Mouse (Mus musculus) forebrain, embryonic 16.5 days (tissue): ENCODE data around the gene Pdhx. TPM values are rescaled to one million over a fixed set of nuclear protein-coding genes. Genes with fewer than 3 reads are reported as not detected.

ENCODE experiments used
- ATAC-seq: fragments of 200-750 bp; cut with Nextera tagmentation; 2 replicates; pipeline ENCODE4 v1.8.0; 2017; ENCODE audit warnings: mild to moderate bottlenecking, moderate library complexity
- H3K27ac ChIP-seq: fragments of 300-500 bp; sonication (generic); 2 replicates; pipeline ENCODE4 v1.5.1; 2014; ENCODE audit warnings: low read length, control low read depth
- H3K27me3 ChIP-seq: fragments of 300-500 bp; sonication (generic); replicated peaks from 2 replicates; pipeline ENCODE4 v1.6.1; 2014; ENCODE audit warnings: low read length; ENCODE audit not compliant: control insufficient read depth, insufficient read depth
- H3K36me3 ChIP-seq: fragments of 300-500 bp; sonication (generic); 2 replicates; pipeline ENCODE4 v1.6.1; 2014; ENCODE audit not compliant: control insufficient read depth, insufficient read depth
- H3K4me1 ChIP-seq: fragments of 300-500 bp; sonication (generic); replicated peaks from 2 replicates; pipeline ENCODE4 v1.6.1; 2014; ENCODE audit warnings: low read length; ENCODE audit not compliant: control insufficient read depth, insufficient read depth
- H3K4me2 ChIP-seq: fragments of 300-500 bp; sonication (generic); 2 replicates; pipeline ENCODE4 v1.6.1; 2014; ENCODE audit warnings: mild to moderate bottlenecking, low read length, control low read depth
- H3K4me3 ChIP-seq: fragments of 300-500 bp; sonication (generic); replicated peaks from 2 replicates; pipeline ENCODE4 v1.5.1; 2014; ENCODE audit warnings: mild to moderate bottlenecking, low read length, control low read depth
- H3K9ac ChIP-seq: fragments of 300-500 bp; sonication (generic); replicated peaks from 2 replicates; pipeline ENCODE4 v1.6.1; 2014; ENCODE audit warnings: low read depth, low read length, control low read depth
- H3K9me3 ChIP-seq: fragments of 300-500 bp; sonication (generic); 2 replicates; pipeline ENCODE4 v1.6.1; 2016; ENCODE audit warnings: low read length; ENCODE audit not compliant: control insufficient read depth
- WGBS: fragments of 180-500 bp; shearing (Covaris S2); extraction: QIAGEN DNeasy Blood & Tissue Kit; methylation state at CpG from one replicate; pipeline ENCODE4 v1.1.7; 2014; 5-methylcytosine and 5-hydroxymethylcytosine counted together
- polyA plus RNA-seq: library from polyadenylated mRNA; unstranded; fragments of >200 nt; fragmentation: Nextera tagmentation; extraction: Ambion mirVana; gene quantifications from 2 replicates; pipeline ENCODE4 v1.2.1, GENCODE M21; 2015

Pdhx gene
- polyA plus RNA-seq, 1 experiment from 2014 or later = 61.0 TPM

DNA sequence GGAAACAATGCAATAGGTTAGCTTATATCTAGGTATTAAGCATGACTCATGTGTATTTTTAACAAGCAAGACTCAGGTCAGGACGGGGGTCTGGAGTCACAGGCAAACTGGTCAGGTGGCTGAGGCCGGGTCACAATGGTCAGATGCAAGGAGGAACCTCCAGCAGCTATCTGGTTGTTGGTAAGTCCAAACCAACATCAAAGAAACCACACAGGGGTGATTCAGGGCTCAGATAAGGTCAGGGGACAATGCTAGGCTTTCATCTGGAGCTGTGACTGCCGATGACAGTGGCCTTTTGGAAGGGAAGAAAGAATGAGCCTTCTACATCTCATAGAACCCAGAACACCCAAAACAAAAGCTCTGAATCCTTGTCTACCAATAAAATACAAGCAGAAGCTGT lies 86.9 kb downstream of the Pdhx start:
- Histone ChIP-seq H3K4me1 (no peaks in the 10 kb centered on the region), H3K9ac (no peak overlapping the region), H3K27me3 (no peaks in the 10 kb centered on the region), H3K4me3 (no peak overlapping the region), H3K36me3 (no peaks in the 10 kb centered on the region), H3K27ac (no peak overlapping the region), H3K9me3 (no peaks in the 10 kb centered on the region), H3K4me2 (no peak overlapping the region)
- 82% methylated on average over 3 of the region's 3 CpGs for WGBS
- ATAC-seq = no peak

DNA sequence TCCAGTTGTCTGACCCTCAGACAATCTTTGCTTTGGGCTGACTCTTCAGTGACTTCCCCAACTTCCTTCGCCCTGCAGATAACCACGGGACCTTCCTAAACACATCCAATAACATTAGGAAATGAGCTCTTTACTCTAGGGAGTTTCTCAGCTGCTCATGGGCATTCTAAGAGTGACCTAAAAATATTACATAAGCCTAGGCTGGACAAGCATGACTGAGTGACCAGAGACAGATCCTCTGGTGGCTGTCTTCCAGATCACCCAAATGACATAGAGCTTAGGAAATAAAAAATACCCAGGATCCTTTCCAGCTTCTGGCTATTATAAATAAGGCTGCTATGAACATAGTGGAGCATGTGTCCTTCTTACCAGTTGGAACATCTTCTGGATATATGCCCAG lies 90.5 kb downstream of the Pdhx start:
- no peaks in the 10 kb centered on the region for H3K4me1 ChIP-seq
- no peak overlapping the region for H3K4me3 ChIP-seq
- no peak overlapping the region for H3K27ac ChIP-seq
- H3K9ac ChIP-seq = no peak overlapping the region
- H3K9me3 ChIP-seq = no peaks in the 10 kb centered on the region
- ATAC-seq = no peak
- WGBS = 92% methylated on average over 2 of the region's 2 CpGs
- no peaks in the 10 kb centered on the region for H3K36me3 ChIP-seq
- H3K4me2 ChIP-seq = no peak overlapping the region
- no peaks in the 10 kb centered on the region for H3K27me3 ChIP-seq

DNA sequence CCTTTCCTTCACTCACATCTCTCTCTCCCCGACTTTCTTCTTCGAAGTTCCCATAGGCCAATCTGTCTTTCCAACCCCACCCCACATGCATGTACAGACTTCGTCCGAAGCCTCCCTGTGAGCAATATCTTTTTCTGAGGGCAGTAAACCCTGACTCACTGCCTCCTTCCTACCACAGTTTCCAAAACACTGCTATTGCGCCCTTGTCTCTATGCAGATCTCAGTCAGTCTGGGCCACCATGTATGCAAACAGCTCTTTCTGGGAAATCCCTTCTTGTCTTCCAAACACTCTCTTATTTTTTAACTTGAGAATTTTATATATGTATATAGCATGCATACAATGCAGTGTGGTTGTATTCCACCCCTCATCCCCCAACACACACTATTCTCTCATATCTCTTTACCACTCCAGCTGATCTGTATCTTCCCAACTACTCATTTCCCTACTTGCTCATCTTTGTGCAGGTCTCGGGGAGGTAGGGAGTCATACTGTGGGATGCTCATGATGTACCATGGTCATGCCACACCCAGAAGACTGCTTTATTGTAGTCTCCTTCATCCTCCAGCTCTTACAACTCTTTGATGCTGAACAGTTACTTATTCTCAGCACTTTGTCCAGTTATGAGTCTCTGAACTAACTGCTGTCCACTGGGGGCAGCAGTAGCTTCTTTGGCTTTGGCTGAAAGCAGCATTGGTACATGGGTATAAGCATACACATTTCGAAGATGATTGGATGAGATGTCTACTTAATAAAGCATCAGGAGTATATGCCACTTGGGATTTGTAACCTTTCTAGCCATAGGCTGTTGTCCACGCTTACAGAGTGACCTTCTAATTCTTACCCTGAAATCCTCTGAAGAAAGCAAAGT lies 91.6 kb downstream of the Pdhx start:
- Histone ChIP-seq H3K4me1 (no peaks in the 10 kb centered on the region), H3K9ac (no peak overlapping the region)
- 91% methylated on average over 8 of the region's 8 CpGs for WGBS

DNA sequence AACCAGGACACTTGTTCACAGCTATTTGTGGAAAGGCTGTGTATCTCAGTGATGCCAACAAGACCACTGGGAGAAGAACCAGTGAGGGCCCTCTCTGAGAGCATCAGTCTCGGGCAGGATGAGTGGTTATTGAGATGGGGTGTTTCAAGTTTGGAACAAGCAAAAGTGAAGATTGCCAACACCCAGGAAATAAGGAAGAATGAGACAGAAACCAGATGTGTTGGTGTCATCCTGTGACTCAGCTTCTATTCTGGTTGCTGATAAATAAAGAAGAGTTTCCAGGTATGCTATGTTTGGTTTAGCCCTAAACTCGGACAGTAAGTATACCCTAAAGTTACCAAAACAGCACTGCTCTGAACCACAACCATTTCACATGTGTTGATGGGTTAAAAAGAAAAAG lies 92.4 kb downstream of the Pdhx start:
- Histone ChIP-seq H3K4me2 (no peak overlapping the region), H3K27ac (no peak overlapping the region), H3K9me3 (no peaks in the 10 kb centered on the region), H3K9ac (no peak overlapping the region), H3K27me3 (no peaks in the 10 kb centered on the region), H3K36me3 (no peaks in the 10 kb centered on the region), H3K4me3 (no peak overlapping the region), H3K4me1 (no peaks in the 10 kb centered on the region)
- no peak for ATAC-seq
- 74% methylated on average over 2 of the region's 2 CpGs for WGBS

More for the DNA sequence above, 91.6 kb downstream of the Pdhx start:
- no peak for ATAC-seq
- H3K27ac ChIP-seq = no peak overlapping the region
- no peak overlapping the region for H3K4me3 ChIP-seq
- no peaks in the 10 kb centered on the region for H3K9me3 ChIP-seq
- H3K36me3 ChIP-seq = no peaks in the 10 kb centered on the region
- no peaks in the 10 kb centered on the region for H3K27me3 ChIP-seq
- no peak overlapping the region for H3K4me2 ChIP-seq

DNA sequence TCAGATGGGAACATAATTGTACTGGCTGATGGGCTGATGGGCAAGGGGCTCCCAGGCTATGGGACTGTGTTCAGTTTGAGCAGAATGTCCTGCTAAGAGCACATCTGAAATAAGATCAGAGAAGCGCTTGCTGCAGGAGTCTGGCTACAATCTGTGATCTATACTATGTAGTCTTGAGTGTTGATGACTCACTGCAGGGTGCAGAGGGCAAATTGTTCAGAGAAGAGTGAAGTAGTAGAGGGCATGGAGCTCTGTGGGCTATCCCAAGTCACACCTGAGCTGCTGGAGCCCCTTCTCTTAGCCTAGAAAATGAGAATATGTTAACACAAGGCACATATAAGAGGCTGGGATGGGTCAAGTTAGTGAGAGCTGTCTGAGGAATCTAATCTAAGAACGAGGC lies 93.8 kb downstream of the Pdhx start:
- Histone ChIP-seq H3K36me3 (no peaks in the 10 kb centered on the region), H3K27me3 (no peaks in the 10 kb centered on the region), H3K4me2 (no peak overlapping the region), H3K27ac (no peak overlapping the region), H3K9ac (no peak overlapping the region), H3K4me1 (no peaks in the 10 kb centered on the region), H3K9me3 (no peaks in the 10 kb centered on the region), H3K4me3 (no peak overlapping the region)
- 93% methylated on average over 2 of the region's 2 CpGs for WGBS
- no peak for ATAC-seq

DNA sequence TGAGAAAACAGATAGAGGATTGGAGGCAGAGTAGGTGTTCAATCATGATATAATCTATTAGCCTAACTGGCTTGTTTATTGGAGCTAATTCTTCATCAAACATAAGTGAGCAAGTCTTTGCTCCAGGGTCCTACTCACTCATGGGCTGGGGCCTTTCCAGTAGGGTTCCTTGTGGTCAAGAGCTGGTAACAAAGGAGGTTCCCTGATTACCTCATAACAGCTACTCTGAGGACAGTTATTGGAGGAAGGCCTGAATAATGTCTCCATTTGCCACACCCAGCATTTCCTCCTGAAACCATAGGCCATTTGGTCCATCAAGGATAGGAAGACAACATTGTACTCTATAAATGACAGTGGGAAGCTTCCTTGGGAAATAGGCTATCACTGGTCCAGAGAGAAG lies 94.2 kb downstream of the Pdhx start:
- Histone ChIP-seq H3K36me3 (no peaks in the 10 kb centered on the region), H3K27ac (no peak overlapping the region), H3K27me3 (no peaks in the 10 kb centered on the region), H3K9ac (no peak overlapping the region), H3K4me2 (no peak overlapping the region), H3K4me1 (no peaks in the 10 kb centered on the region), H3K4me3 (no peak overlapping the region), H3K9me3 (no peaks in the 10 kb centered on the region)
- no peak for ATAC-seq

DNA sequence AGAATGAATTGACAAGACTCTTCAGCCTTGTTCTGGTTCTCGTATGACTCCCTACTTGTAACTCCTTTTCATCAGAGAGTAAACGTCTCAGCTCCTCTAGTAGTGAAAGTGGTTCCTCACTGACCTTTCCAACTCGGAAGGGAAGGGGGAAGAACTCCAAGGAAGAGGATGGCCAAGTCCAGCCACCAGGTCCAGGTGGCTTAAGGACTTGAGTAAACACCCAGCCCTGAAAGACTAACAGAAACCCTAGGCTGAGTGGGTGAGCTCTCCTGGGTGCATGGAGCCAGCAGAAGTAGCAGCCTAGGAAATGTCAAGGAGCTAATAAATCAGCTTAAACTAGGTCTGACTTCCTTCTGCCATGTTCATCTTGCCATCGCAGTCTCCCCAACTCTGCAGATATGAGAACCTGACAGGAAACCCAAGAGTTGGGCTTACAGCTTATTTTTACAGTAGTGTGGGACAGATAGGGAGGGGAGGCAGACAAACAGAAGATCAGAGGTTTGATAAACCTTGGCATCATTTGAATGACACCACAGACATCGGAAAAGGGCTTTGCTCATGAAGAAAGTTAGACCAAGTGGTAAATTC lies 97.9 kb downstream of the Pdhx start:
- H3K9ac ChIP-seq = no peak overlapping the region
- no peaks in the 10 kb centered on the region for H3K9me3 ChIP-seq
- ATAC-seq = no peak
- H3K27me3 ChIP-seq = no peaks in the 10 kb centered on the region
- H3K36me3 ChIP-seq = no peaks in the 10 kb centered on the region
- no peak overlapping the region for H3K4me3 ChIP-seq
- H3K4me1 ChIP-seq = no peaks in the 10 kb centered on the region
- WGBS = 87% methylated on average over 5 of the region's 5 CpGs
- H3K27ac ChIP-seq = no peak overlapping the region
- H3K4me2 ChIP-seq = no peak overlapping the region

DNA sequence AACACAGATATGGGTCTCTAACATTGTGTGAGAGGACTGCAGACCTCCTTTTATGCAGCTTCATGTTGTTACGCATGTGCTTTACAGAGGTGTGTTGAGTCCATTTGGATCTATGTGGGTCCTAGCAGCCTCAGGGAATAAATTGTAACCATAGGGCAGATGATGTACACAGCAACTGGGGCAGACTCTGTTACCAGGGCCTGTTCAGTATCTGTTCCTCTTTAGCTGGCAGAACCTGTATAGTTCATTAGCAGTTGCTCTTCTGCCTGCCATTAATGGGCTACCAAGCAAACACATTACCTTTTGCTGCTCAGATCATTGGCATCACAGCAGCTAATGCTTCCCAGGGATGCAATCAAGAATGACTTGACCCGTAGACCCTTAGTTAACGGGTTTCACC lies 100.2 kb downstream of the Pdhx start:
- no peak overlapping the region for H3K4me3 ChIP-seq
- H3K27ac ChIP-seq = no peak overlapping the region
- WGBS = 89% methylated on average over 3 of the region's 3 CpGs
- H3K4me2 ChIP-seq = no peak overlapping the region
- H3K9ac ChIP-seq = no peak overlapping the region
- H3K9me3 ChIP-seq = no peaks in the 10 kb centered on the region
- H3K27me3 ChIP-seq = no peaks in the 10 kb centered on the region
- no peaks in the 10 kb centered on the region for H3K4me1 ChIP-seq
- ATAC-seq = no peak
- no peaks in the 10 kb centered on the region for H3K36me3 ChIP-seq

DNA sequence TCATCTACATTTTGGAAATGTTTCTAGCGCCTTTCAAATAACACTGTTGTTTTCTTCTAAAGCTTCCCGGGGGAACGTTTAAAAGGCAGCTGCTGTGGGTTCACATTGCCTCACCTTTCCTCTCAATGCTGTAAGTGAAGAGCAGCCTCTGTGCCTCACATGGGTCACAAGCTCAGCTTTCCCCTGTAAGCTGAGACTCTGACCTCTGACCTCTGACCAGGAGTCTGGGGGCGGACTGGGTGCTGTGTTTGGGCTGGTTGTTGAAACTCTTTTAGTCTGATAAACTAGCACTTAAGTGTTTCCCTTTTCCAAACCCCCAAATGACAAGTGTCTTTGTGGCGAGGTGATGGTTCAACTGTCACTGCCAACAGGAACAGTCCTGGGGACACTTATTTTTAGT lies 100.7 kb downstream of the Pdhx start:
- Histone ChIP-seq H3K4me2 (no peak overlapping the region), H3K27me3 (no peaks in the 10 kb centered on the region), H3K36me3 (no peaks in the 10 kb centered on the region), H3K4me3 (no peak overlapping the region), H3K27ac (no peak overlapping the region), H3K9ac (no peak overlapping the region), H3K4me1 (no peaks in the 10 kb centered on the region), H3K9me3 (no peaks in the 10 kb centered on the region)
- ATAC-seq = no peak
- WGBS = 73% methylated on average over 5 of the region's 5 CpGs
